ENCODE assay signal across 8 mouse cellular contexts in the genomic region with DNA sequence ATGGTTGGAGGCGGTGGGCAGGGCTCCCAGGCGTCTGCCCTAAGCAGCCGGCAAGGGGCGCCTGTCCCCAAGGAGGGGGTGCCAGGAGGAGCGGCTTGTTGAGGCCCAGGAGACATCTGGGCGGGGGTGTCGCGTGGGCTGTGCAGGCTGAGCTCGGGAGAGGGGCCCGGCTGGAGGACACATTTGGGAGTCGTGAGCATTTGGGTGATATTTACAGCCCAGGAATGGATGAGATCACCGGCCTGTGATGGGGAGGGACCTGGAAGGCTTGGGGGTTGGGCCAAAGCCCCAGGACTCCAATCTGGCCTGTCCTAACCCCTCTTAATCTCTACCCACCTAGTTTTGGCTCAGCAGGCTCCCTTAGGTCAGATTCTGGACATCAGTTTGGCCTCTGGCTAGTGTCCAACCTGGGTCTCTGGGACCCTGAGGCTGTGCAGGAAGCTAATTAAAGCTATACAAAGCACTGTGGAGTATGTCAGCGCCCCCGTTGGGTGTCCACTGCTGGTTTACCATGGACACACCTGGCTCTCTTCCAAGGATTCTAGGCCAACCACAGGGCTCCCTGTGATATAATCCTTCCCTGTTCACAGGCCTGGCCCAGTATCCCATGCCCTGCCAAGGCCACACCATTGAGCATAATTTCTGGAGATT. TPM values are rescaled to one million over a fixed set of nuclear protein-coding genes. Genes with fewer than 3 reads are reported as not detected.
DNase-seq lines count a peak whose midpoint lies in the region; ATAC-seq lines count a peak whose summit lies in the region.
"Had no signal": no experiment of that assay in that cellular context is flagged by ENCODE, and none has a peak within 500 bp of the region (broad histone marks: within the 10 kb centered on the region; RNA-seq: fewer than 3 reads in every experiment).

No protein-coding gene starts in this region.

- peaks cover 13% of the 10 kb centered on the region for H3K36me3 ChIP-seq in hindbrain, embryonic 12.5 days
- H3K36me3 ChIP-seq in limb, embryonic 10.5 days, result no peaks in the 10 kb centered on the region
- H3K36me3 ChIP-seq in stomach, embryonic 15.5 days, result no peaks in the 10 kb centered on the region

- H3K4me2 ChIP-seq in hindbrain, embryonic 12.5 days (replicated peaks), result no peak overlapping the region
- H3K4me2 ChIP-seq in stomach, embryonic 15.5 days, result no peak overlapping the region

- H3K9me3 ChIP-seq in hindbrain, embryonic 12.5 days (replicated peaks), result no peaks in the 10 kb centered on the region
- H3K9me3 ChIP-seq in limb, embryonic 10.5 days (replicated peaks), result no peaks in the 10 kb centered on the region
- H3K9me3 ChIP-seq in stomach, embryonic 15.5 days, result no peaks in the 10 kb centered on the region

- WGBS in hindbrain, embryonic 12.5 days, result 40% methylated on average over 14 of the region's 14 CpGs
- 32% methylated on average over 14 of the region's 14 CpGs for WGBS in limb, embryonic 10.5 days
- WGBS in stomach, embryonic 15.5 days, result 25% methylated on average over 14 of the region's 14 CpGs

- 0 out of 2 replicates have a peak overlapping the region, but pooled peaks have one; percentile 1 for H3K27ac ChIP-seq in hindbrain, embryonic 12.5 days
- H3K27ac ChIP-seq in limb, embryonic 10.5 days, result peak overlapping the region; percentile 33; the same call in 1 of the 2 replicates
- H3K27ac ChIP-seq in stomach, embryonic 15.5 days, result no peak overlapping the region
- H3K27ac ChIP-seq: liver, embryonic 14.5 days had no signal

- H3K4me1 ChIP-seq in hindbrain, embryonic 12.5 days, result peaks cover 53% of the 10 kb centered on the region
- peaks cover 60% of the 10 kb centered on the region for H3K4me1 ChIP-seq in limb, embryonic 10.5 days
- peaks cover 24% of the 10 kb centered on the region for H3K4me1 ChIP-seq in stomach, embryonic 15.5 days

- H3K27me3 ChIP-seq in hindbrain, embryonic 12.5 days, result peaks cover under 1% of the 10 kb centered on the region; the same call in 1 of the 2 replicates
- H3K27me3 ChIP-seq in limb, embryonic 10.5 days (ENCODE audit: low read depth, poor library complexity, severe bottlenecking), result peaks cover 48% of the 10 kb centered on the region
- no peaks in the 10 kb centered on the region for H3K27me3 ChIP-seq in stomach, embryonic 15.5 days (replicated peaks)

- H3K9ac ChIP-seq in hindbrain, embryonic 12.5 days, result no peak overlapping the region
- H3K9ac ChIP-seq in stomach, embryonic 15.5 days, result no peak overlapping the region
- H3K9ac ChIP-seq: liver, embryonic 14.5 days had no signal

- no peak overlapping the region for H3K4me3 ChIP-seq in hindbrain, embryonic 12.5 days
- H3K4me3 ChIP-seq in limb, embryonic 10.5 days, result no peak overlapping the region
- no peak overlapping the region for H3K4me3 ChIP-seq in stomach, embryonic 15.5 days (replicated peaks)

- ATAC-seq in hindbrain, embryonic 12.5 days (ENCODE audit: low FRiP score), result no peak
- ATAC-seq in stomach, embryonic 15.5 days (ENCODE audit: insufficient read depth, low FRiP score, low read depth), result peak; percentile 45; the same call in 1 of the 2 replicates

- DNase-seq in MN1 (ENCODE audit: low spot score), result peak; percentile 89
- DNase-seq in adipocyte (ENCODE audit: low spot score), result peak; percentile 76
- DNase-seq in fibroblast of lung, adult 2 months (ENCODE audit: low read depth), result peak; percentile 60
- no peak for DNase-seq in limb, embryonic 10.5 days (ENCODE audit: low spot score)
- DNase-seq in thymus, adult 18-20 months, result no peak

RNA-seq across cellular contexts. Expression of gene Rtn4r, which starts 27.2 kb away (rescaled TPM):
- polyA plus RNA-seq in hindbrain, embryonic 12.5 days (2016; fragmentation: Nextera tagmentation; extraction: Ambion mirVana), result 7.8 and 8.0 TPM in 2 replicates
- 1.3 and 3.8 TPM in 2 replicates for polyA plus RNA-seq in limb, embryonic 10.5 days (2016; fragmentation: Nextera tagmentation; extraction: Ambion mirVana)
- 3.0 and 4.3 TPM in 2 replicates for polyA plus RNA-seq in stomach, embryonic 15.5 days (2015; fragmentation: Nextera tagmentation; extraction: Ambion mirVana)

Comparison
In these comparisons a context has a peak if more than half of its experiments do, and no peak if none do; other contexts are left out.
1. DNase-seq: peak in MN1 (single experiment), adipocyte (single experiment) and fibroblast of lung, adult 2 months (single experiment); none in limb, embryonic 10.5 days (single experiment) and thymus, adult 18-20 months (0 of 2).